Mouse (Mus musculus): ENCODE results near the gene Shc4.

Gene Shc4

DNA sequence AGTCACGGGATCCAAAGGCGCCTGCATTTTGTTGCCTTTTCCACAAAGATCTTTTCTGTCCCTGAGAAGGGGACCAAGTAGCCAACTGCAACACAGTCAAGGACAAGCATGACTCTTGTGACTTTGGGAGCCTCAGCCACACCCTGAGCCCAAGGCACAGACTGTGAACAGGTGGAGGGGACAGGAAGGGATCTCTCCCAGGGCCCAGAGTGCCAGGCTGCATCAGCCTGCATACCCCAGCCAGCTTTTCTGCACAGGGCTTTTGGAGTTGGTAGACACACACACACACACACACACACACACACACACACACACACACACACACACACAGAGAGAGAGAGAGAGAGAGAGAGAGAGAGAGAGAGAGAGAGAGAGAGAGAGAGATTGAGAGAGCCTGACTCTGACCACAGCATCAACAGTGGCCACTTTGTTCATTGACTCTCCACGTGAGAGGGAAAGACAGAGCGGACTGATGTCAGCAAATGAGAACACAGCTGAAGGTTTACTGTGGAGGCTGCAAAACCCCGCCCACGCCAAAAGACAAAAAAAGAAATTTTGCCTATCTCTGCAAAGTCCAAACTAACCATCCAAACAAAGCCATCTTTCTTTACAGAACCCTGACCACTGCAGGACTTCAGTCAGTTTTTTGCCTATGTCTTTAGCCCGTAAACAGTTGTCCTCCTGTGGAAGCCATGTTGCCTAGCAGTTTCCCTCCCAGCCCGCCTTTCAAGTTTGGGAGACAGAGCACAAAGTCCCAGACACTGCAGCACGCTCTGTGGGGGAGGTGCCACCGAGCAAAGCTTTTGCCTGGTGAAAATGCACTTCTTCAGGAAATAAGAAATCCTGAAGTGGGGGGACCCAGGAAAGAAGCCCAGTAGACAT lies 39.1 kb downstream of the Shc4 start:
- DNase-seq (ENCODE audit: low spot score) = peak; percentile 62

DNA sequence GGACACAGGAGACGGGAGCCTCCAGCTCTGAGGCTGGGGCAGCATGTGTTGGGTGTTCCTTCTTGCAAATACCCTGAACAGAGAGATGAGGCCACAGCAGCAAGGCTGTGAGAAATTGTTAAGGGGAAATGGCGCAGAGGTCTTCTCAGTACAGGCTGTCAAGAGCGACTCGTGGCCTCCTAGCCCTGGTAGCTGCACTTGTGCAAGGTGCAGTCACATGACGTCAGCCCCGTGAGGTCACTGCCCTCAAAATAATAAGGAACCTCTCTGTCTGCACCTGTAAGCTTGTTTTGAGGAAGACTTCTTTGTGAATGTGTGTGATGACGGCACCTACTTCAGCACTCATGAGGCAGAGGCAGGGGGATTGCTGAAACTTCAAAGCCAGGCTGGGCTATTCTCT lies 40.1 kb downstream of the Shc4 start:
- no peak for DNase-seq (ENCODE audit: low spot score)

DNA sequence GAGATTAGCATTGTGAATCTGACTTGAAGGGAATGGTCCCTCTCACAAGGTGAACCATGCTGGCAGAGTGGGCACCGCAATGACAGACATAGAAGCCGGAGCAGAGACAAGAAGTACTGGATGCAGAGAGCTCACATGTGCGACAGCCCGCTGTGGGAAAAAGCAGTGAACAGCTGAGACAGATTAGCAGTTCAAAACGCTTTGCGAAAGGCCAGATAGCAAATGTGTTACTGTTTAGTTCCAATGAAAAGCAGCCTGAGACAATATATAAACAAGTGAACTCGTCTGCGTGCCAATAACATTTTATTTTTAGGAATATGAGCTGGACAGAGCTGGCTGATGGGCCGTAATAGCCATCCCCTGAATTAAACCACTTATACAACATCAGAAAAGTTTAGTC lies 42.1 kb downstream of the Shc4 start:
- DNase-seq (ENCODE audit: low spot score) = no peak

DNA sequence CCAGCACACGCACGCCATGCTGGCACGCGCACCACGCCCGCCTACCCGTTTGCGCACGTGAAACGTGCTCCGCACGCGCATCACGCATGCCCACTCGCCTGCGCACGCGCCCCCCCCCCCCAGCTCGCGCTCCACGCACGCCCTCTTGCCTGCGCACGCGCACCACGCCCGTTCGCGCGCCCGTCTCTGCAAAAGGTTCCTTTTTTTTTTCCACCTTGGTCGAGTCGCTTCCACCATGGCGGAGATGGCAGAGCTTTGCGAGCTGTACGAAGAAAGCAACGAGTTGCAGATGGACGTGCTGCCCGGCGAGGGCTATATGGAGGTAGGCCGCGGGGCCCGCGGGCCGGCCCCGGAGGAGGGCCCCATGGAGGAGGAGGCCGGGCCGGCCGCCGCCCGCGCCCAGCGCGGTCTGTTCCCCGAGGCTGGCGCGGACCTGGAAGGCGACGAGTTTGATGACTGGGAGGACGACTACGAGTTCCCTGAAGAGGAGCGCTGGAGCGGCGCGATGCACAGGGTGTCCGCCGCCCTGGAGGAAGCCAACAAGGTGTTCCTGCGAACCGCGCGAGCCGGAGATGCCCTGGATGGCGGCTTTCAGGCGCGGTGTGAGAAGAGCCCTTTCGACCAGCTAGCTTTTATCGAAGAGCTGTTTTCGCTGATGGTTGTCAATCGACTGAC lies 50.9 kb downstream of the Shc4 start, which contains the start of gene Eid1:
TSS of gene Eid1 (plus strand) at position 139 of the 675 bp plus-strand sequence.
- peak; percentile 86 for DNase-seq (ENCODE audit: low spot score)

DNA sequence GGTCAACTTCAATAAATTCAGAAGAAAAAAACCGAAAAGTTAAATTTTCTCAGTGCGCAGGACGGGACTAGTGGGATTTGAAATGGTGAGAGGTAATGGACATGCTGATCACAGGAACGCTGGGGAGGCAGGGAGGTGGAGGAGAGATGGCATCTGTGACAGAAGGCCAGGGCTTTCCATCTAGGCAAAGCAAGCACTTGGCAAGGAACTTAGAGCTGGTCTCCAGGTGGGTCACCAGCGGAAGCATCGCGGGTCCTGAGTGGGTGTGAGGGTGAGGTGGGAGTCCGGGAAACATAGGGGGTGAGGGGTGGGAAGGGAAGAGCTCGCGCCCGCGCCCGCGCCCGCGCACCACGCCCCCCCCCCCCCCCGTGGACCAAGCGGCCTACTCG lies 51.4 kb downstream of the Shc4 start:
- no peak for DNase-seq (ENCODE audit: low spot score)

DNA sequence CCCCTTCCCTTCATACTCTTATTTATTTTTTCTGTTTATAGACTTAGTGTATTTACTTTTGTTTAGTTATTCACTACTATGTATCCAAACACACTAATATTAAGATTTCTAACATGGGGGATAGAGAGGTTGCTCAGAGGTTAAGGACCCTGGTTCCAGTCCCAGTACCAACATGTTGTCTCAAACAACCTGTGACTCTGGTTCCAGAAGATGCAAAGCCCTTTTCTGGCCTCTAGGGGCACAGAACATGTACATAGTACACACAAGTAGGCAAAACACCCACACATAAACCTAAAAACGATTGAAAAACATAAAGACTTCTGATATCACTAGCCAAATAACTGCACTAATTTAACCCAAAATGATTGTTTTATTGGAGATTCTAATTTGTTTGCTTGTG lies 53.1 kb downstream of the Shc4 start:
- DNase-seq (ENCODE audit: low spot score) = no peak

DNA sequence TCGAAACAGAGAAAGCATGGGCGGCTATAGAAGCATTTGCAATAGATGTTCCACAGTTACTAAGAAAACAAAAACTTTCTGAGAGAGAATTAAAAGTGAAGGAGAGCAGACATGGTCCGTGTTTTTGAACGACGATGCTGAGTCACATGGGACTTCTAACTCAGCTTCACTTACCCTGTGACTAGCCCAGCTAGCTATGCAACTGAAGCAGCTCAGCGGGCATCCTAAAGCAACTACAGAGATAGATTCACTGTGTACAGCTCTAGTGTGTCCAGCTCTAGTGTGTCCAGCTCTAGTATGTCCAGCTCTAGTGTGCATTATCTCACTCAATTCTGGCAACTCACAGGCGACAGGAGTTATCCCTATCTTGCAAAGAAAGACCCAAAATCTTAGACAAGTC lies 56.2 kb downstream of the Shc4 start:
- no peak for DNase-seq (ENCODE audit: low spot score)

DNA sequence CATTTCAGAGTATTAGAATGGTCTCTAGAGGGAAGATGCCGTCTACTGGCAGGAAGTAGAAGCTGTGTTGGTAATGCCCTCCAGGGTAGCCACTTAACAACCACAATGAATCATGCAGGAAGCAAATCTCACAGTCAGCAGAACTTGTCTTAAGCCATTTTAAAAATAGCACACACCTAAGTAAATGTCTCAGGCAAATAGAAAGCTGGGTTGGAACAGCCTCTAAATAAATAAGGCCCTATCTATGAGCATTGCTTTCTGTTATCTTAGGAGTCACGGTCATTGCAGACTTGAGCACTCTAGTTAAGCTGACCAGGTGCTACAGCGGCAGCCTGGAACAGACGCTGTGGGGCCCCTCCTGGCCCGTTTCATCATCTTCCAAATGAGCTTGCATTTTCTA lies 56.8 kb downstream of the Shc4 start:
- DNase-seq (ENCODE audit: low spot score) = no peak

DNA sequence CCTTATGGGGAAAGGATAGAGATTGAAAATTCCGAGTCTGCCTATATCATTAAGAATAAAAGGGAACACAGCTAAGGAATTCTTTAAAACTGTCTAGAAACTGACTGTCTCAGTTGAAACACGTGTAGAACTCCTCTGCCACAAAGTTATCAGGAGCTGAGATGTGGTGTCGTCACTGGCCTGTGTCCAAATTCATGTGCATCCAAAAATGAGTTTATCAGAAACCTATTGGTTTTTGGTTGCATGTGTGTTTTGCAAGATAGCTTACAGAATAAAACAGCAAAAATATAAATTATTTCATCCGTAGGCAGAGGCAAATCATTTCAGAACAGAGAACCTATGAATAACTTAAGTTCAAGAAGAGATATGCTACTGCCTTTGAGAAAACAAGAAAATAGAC lies 57.3 kb downstream of the Shc4 start:
- DNase-seq (ENCODE audit: low spot score) = no peak

DNA sequence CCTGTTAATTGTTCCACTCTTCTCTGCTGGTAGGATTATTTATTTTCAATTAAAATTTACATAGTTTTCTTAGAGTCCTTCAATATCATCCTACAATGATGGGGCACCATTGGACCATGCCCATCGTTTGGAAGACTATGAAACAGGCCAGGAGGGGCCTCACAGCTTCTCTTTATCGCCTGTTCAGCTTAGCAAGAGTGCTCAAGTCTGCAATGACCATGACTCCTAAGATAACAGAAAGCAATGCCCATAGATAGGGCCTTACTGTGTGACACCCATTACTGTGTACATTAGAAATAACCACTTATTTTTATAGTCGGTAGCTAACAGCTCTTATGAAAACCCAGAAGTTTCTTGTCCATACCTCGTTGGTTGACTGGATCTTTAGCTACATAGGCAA lies 58.0 kb downstream of the Shc4 start:
- no peak for DNase-seq (ENCODE audit: low spot score)

DNA sequence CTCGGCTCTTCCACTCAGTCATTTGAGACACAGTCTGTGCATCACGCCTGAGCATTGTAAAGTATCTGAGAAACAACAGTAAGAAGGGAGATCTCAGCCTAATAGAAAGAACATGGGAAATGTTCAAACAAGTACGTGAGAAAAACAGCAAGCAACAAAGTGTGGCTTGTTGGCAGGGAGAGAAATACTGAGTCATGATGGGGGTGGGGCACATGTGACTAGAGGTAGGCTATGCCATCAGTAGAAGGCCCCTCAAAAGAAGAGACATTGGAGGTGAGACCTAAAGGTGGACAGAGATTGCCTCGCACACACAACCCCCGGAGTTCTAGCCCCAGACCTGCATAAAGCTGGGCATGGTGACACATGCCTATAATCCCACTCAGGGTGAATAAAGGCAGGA lies 58.7 kb downstream of the Shc4 start:
- no peak for DNase-seq (ENCODE audit: low spot score)

DNA sequence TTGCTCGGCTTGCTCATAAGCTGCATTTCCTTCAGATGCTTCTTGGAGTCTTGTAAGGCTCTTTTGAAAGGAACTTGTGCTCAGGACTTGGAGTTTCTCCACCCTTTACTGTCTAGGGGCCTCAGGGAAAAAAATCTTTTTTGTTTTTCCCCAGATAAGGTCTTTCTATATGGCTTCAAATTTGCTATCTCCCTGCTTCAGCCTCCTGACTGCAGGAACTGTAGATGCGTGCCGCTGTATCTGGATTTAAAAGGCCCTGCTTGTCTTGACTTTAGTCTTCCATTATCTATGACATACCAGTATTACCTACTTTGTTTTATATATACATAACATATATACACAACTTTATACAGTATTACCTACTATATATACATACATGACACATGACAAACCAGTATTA lies 61.4 kb downstream of the Shc4 start:
- DNase-seq (ENCODE audit: low spot score) = no peak

DNA sequence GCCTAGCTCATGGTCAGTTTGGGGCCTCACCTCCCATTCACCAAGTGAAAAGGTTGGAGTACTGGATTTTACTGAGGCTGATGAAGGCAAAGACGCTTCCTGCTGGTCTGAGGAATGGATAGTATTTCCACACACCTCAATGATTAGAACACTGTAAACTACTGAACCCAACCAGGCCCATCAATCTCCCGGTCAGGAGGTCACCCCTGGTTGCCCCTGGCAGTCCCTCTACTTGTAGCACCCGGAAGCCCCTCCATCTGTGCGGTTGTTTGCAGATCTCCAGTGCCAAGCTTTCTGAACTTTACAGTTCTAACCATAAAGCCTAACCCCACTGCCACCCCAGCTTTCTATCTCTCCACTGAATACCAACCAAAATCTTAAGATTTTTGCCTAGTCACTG lies 62.8 kb downstream of the Shc4 start:
- no peak for DNase-seq (ENCODE audit: low spot score)

DNA sequence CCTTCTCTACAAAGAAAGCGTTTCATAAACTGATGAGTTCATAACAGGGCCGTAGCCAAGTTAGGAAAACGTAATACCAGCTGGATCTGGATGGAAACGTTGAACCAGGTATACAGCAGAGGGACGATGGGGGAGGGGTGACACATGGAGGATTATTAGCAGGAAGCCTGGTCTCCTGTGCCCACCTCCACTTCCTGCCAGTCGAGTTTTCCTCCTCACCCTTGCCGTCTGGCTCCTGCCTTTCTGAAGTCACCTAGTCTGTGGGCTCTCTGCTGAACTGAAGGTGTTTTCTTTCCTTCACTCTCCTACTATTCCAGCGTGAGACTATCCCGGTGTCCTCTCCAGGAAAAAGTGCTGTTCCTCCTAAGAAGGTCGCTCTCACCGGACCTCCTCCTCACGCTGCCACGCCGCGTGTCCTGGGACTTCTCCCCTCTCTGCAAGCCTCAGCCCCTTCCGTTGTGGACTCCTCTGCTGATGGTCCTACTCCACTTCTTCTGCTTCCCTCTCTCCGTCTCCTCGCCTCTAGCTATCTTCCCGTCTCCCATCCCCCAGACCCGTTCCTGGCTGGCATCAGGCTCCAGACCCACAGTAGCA lies 63.3 kb downstream of the Shc4 start:
- no peak for DNase-seq (ENCODE audit: low spot score)

DNA sequence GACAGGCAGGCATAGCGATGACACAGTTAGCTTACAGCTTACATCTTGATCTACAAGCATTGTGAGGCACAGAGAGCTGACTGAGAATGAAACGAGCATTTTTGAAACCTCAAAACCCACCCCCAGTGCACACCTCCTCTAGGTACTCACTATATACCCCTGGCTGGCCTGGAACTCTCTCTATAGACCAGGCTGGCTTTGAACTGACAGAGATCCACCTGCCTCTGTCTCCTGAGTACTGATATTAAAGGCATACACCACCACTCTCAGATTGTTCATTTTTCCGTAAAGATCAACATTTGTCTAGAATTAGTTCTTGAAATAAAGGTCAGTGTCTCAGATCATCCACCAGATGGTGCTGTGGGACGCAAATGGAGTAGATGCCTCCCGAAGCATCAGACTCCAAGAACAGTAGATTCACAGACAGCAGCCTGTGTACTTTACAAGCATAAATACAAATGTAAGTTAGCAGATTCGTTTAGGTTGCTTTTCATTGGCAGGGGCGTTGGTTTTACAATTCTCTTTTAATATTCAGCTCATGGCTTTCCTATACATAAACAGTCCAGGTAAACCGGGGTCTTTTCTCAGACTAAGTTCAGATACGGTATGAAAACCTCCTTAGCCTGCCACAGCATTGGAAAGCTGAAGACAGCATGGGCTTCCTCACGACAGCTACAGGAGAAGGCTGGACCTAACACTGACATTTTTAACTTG lies 64.0 kb downstream of the Shc4 start:
- DNase-seq (ENCODE audit: low spot score) = peak; percentile 76

DNA sequence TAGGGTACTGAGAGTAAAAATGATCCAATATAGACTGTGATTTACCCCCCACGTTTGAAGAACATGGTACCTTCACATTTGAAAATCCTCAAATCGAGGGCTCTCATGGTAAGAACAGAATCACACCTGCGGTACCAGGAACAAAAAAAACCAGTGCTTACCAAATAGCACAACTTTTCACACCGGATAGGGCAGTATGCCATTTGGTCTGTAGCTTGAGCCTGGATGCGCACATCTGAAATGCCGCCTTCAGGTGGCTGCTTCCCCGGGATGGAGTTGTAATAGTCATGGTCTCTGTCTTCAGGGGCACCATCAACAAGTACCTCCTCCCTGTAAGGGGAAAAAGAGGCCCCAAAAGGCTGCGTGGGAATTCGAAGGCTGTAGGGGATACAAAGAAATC lies 68.6 kb downstream of the Shc4 start:
- DNase-seq (ENCODE audit: low spot score) = no peak

DNA sequence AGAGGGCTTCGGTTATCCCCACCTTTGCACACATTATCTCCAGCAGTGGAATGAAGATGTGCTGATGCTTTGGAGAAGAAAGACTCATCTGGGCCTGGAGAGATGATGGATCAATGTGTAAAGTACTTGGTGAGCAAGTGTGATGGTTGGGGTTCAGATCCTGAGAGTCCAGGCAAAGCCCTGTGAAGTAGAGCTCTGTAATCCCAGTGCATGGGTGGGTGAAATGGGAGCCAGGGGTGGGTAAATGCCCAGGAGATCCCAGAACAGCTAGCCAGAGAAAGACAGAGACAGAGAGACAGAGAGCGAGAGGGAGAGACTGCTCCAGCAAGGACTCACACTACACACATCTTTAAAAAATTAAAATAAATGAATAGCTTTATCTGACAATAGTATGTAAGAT lies 70.7 kb downstream of the Shc4 start:
- DNase-seq (ENCODE audit: low spot score) = no peak

DNA sequence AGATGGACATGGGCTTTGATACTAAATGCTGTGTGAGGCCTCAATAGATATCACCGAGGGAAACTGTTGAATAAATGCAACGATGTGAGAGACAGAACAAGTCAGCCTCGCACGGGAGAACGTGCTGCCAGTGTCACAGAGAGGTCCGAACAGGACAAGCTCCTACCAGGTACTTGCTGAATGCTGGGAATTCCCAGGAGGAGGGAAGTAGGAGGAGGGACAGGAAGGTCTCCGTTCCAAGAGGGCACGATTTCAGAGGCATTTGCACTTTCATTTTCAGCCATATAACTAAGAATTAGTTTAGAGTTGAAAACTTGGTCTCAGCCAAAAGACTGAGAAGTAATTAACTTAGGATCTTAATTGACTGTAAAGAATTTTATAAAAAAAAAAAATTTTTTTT lies 72.4 kb downstream of the Shc4 start:
- DNase-seq (ENCODE audit: low spot score) = no peak

DNA sequence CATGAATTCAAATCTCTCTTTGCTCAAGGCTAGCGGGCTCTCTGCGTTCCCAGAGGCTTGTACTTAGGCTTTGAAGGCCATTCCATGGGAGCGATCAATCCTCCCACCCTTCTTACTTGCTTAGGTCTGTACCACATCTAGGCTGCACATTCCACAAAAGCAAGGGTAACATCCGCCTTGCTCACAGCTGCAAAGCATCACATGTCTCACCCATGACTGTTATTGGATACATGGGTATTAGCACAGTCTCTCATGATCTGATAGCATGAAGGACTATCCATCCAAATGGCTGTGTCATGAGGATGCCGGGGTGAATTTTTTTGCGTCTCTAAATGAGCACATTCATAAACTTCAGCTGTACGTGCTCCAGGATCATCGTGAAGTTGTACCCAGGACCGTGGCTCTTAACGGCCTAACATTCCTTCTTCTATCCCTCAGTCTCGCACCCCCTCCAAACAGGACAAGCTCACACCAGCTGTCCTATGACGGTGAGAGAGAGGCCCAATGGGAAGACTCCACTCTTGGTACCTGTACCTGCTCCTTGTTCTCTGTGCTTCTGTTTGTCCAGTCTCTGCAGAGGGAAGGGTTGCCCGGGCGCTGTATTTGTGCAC lies 73.1 kb downstream of the Shc4 start:
- no peak for DNase-seq (ENCODE audit: low spot score)

DNA sequence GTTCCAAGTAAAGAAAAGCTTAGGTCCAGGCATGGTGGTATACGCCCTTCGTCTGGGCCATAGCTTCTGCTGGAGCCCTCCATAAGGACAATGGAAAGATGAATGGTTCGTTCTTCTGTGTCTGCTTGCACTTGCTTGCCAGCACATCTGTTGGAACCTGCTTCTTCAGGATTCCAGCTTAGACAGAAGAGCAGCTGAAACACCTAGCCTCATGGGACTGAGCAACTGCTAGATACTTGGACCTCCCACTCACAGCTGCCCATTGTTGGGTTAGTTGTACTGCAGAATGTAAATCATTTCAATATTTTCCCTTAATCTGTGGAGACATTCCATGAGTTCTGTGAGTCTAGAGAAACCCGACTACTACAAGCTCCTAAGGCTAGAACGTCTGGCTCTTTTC lies 73.9 kb downstream of the Shc4 start:
- no peak for DNase-seq (ENCODE audit: low spot score)

DNA sequence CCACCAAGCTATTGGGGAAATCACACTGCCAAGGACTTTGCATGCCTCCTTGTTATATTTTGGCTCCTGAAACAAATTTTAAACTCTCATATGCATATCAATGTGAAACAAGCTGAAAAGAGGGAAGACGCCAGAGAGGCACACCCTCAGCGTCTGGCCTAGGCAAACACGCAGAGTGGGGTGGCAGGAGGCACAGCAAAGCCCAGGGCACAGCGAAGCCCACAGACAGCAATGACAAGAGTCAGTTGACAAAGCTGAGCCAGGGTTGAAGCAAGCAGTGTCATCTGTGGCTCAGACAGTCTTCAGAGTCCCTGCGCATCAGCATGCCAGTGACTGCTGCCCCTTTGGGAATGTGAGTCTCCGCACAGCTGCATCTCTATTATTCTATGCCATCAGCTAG lies 79.0 kb downstream of the Shc4 start:
- DNase-seq (ENCODE audit: low spot score) = no peak

DNA sequence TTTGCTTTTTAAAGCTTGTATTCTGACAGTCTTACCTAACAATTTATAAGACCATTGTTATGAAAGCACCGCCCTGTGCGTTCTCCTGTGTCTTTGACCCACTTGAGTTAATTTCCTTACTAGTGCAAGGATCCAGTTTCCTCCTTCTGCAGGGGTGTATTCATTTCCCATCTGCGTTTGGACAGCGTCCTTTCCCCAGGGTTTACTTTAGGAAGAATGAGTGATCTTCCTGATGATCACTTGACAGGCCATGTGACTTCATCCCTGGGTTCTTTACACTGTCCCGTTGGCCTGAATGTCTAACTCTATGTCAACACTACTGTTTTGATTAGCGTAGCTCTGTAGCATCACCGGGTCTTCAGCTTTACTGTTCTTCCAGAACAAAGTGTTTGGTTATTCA lies 86.6 kb downstream of the Shc4 start:
- no peak for DNase-seq (ENCODE audit: low spot score)
